Mouse (Mus musculus) embryonic facial prominence, embryonic 15.5 days (tissue): ENCODE data around the gene Cmpk2. TPM values are rescaled to one million over a fixed set of nuclear protein-coding genes. Genes with fewer than 3 reads are reported as not detected.

Experiments used
- ATAC-seq: fragments of 200-750 bp; cut with Nextera tagmentation; 2 replicates; pipeline ENCODE4 v1.8.0; 2017; ENCODE audit warnings: low read depth, moderate TSS enrichment; ENCODE audit not compliant: insufficient number of reproducible peaks, low FRiP score, low TSS enrichment
- H3K27ac ChIP-seq: fragments of 300-500 bp; sonication (generic); replicated peaks from 2 replicates; pipeline ENCODE4 v1.5.1; 2015; ENCODE audit warnings: mild to moderate bottlenecking, inconsistent platforms
- H3K27me3 ChIP-seq: fragments of 300-500 bp; sonication (generic); 2 replicates; pipeline ENCODE4 v1.6.1; 2015; ENCODE audit warnings: inconsistent platforms
- H3K36me3 ChIP-seq: fragments of 300-500 bp; sonication (generic); 2 replicates; pipeline ENCODE4 v1.6.1; 2015; ENCODE audit warnings: mild to moderate bottlenecking, inconsistent platforms
- H3K4me1 ChIP-seq: fragments of 300-500 bp; sonication (generic); 2 replicates; pipeline ENCODE4 v1.6.1; 2015; ENCODE audit warnings: inconsistent platforms
- H3K4me2 ChIP-seq: fragments of 300-500 bp; sonication (generic); replicated peaks from 2 replicates; pipeline ENCODE4 v1.6.1; 2015; ENCODE audit warnings: mild to moderate bottlenecking, inconsistent platforms
- H3K4me3 ChIP-seq: fragments of 300-500 bp; sonication (generic); replicated peaks from 2 replicates; pipeline ENCODE4 v1.5.1; 2015; ENCODE audit warnings: mild to moderate bottlenecking, inconsistent platforms
- H3K9ac ChIP-seq: fragments of 300-500 bp; sonication (generic); 2 replicates; pipeline ENCODE4 v1.6.1; 2015; ENCODE audit warnings: inconsistent platforms
- H3K9me3 ChIP-seq: fragments of 300-500 bp; sonication (generic); replicated peaks from 2 replicates; pipeline ENCODE4 v1.6.1; 2016; ENCODE audit warnings: inconsistent platforms
- WGBS: fragments of 180-500 bp; shearing (Covaris S2); methylation state at CpG from one replicate; pipeline ENCODE4 v1.1.7; 2015; 5-methylcytosine and 5-hydroxymethylcytosine counted together
- polyA plus RNA-seq: library from polyadenylated mRNA; unstranded; fragments of >200 nt; fragmentation: Nextera tagmentation; extraction: Ambion mirVana; gene quantifications from 2 replicates; pipeline ENCODE4 v1.2.1, GENCODE M21; 2015

The Cmpk2 gene
- polyA plus RNA-seq, 1 experiment from 2014 or later, result 7.5 TPM

DNA sequence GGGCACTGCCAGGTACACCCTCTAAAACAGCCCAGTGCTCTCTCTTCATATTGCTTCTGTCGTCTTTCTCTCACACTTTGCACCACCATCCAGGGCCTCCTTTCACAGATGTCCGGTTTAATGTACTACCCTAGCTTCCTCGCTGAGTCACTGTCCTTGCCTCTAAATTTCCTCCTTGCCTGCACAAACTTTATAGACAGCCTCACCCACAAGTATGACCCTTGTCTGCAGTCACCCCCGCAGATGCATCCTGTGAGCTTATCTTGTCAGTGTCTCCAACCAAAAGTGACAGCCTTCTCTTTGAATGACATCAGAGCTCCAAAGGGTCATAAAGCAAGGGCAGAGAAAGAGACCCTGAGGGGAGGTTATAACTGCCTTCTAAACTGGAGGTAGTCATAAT lies 16.1 kb upstream of the Cmpk2 start:
- Histone ChIP-seq H3K4me1 (peaks cover 10% of the 10 kb centered on the region), H3K4me3 (no peak overlapping the region), H3K36me3 (no peaks in the 10 kb centered on the region), H3K27me3 (no peaks in the 10 kb centered on the region), H3K9ac (no peak overlapping the region), H3K9me3 (no peaks in the 10 kb centered on the region), H3K27ac (no peak overlapping the region), H3K4me2 (no peak overlapping the region)
- WGBS, result 67% methylated on average over 4 of the region's 4 CpGs
- ATAC-seq, result no peak

DNA sequence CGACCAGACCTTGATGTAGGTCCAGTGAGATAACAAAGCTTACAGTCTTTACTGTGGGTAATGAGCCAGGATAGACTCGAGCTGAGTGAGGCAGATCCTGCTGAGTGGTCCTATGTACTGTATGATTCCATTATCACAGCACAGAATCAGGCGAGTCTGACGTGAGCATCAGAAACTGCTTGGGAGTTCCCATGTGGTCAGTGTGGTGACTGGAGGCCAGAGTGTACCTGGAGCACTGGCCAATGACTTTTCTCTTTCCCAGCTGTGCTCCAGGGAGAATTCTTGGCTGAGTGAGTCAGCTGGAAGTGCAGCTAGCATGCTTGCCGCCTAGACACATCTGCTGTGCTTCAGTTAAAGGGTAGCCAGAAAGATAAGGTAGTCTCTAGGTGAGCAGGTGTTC lies 14.3 kb upstream of the Cmpk2 start:
- H3K27ac ChIP-seq, result no peak overlapping the region
- no peaks in the 10 kb centered on the region for H3K27me3 ChIP-seq
- no peaks in the 10 kb centered on the region for H3K36me3 ChIP-seq
- H3K9ac ChIP-seq, result no peak overlapping the region
- no peaks in the 10 kb centered on the region for H3K9me3 ChIP-seq
- peaks cover 10% of the 10 kb centered on the region for H3K4me1 ChIP-seq
- H3K4me3 ChIP-seq, result no peak overlapping the region
- no peak overlapping the region for H3K4me2 ChIP-seq
- 53% methylated on average over 5 of the region's 5 CpGs for WGBS
- ATAC-seq, result no peak

DNA sequence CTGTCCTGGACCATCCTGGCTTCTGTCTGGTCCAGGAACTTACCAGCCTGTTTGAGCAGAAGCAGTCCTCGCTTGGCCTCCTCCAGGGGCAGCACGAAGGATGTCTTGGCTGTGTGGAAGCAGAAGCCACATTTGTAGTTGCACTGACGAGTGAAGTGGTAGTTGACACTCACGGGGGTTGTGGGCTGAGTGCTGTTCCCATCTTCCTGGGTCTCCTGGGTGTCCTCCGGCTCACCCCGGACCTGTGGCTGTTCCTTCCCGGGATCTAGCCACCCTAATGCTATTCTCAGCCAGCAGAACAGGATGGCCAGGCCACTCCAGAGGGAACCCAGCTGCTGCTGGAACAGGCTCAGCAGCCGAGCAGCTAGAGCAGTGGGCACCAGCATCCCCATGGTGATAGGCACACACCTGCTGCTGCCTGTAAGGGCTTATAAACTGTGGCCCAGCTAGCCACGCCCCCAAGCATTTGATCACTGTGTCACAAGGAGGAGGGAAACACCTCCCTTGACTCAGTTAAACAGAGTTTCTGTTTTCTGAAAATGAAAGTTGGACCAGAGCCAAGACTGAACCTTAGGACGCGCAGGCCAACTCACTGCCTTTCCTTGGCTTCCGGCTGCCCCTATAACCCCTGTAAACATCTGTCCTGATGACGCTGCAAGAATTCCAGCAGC lies 12.8 kb upstream of the Cmpk2 start, which contains the start of gene Rsad2:
TSS of gene Rsad2 (minus strand) at position 425 of the 671 bp plus-strand sequence.
- H3K4me2 ChIP-seq, result peak within 1 kb of the TSS; percentile 27; the same call in 1 of the 2 replicates
- peaks cover 10% of the 10 kb centered on the region for H3K4me1 ChIP-seq
- H3K9me3 ChIP-seq, result no peaks in the 10 kb centered on the region
- H3K27ac ChIP-seq, result no peak within 1 kb of the TSS
- ATAC-seq, result peak; percentile 86
- no peak within 1 kb of the TSS for H3K9ac ChIP-seq
- H3K4me3 ChIP-seq, result no peak within 1 kb of the TSS
- WGBS, result 39% methylated on average over 13 of the region's 13 CpGs
- no peaks in the 10 kb centered on the region for H3K36me3 ChIP-seq
- no peaks in the 10 kb centered on the region for H3K27me3 ChIP-seq

DNA sequence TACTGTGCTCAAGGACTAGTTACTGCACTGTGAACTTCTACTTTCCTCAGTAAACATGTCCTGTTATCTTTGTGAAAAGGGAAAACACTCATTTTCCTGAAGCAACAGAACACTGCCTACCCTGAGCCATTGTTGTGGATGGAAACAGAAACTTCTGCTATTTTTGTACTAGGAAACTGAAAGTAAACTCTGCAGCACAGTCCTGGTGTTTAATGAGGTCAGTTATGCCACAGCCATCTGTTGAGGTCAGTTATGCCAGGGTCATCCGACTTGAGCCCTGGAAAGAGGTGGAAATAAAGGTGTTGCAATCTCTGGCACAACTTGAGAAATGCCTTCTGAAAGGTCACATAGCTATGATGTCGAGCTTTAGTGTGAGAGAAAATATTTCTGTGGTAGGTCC lies 8.9 kb upstream of the Cmpk2 start:
- H3K9ac ChIP-seq, result no peak overlapping the region
- no peak overlapping the region for H3K4me3 ChIP-seq
- H3K36me3 ChIP-seq, result no peaks in the 10 kb centered on the region
- ATAC-seq, result no peak
- peaks cover 10% of the 10 kb centered on the region for H3K4me1 ChIP-seq
- no peak overlapping the region for H3K27ac ChIP-seq
- WGBS, result 61% methylated on average over 2 of the region's 2 CpGs
- H3K9me3 ChIP-seq, result no peaks in the 10 kb centered on the region
- H3K4me2 ChIP-seq, result no peak overlapping the region
- no peaks in the 10 kb centered on the region for H3K27me3 ChIP-seq

DNA sequence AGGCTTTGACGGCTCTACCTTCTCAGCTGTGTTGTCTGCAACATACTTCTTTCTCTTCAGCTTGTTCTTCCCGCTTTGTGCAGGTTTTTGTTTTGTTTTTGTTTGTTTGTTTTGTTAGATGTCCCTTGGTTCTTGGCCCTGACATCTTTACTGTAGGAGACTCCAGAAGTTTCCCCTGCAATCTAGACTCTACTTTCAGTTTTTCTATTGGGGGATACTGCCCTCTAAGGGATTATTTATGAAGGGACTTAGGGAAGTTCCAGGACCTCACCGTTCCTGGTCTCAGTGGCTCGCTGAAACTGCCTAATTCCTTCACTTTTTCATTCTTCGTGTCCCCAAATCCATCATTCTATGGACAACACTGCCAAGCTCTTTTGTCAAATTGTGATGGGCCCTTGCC lies 3.4 kb upstream of the Cmpk2 start:
- Histone ChIP-seq H3K4me1 (peaks cover 17% of the 10 kb centered on the region), H3K9me3 (no peaks in the 10 kb centered on the region), H3K27ac (no peak overlapping the region), H3K4me2 (no peak overlapping the region), H3K27me3 (no peaks in the 10 kb centered on the region), H3K9ac (no peak overlapping the region), H3K4me3 (no peak overlapping the region), H3K36me3 (no peaks in the 10 kb centered on the region)
- 68% methylated on average over 5 of the region's 5 CpGs for WGBS
- no peak for ATAC-seq

DNA sequence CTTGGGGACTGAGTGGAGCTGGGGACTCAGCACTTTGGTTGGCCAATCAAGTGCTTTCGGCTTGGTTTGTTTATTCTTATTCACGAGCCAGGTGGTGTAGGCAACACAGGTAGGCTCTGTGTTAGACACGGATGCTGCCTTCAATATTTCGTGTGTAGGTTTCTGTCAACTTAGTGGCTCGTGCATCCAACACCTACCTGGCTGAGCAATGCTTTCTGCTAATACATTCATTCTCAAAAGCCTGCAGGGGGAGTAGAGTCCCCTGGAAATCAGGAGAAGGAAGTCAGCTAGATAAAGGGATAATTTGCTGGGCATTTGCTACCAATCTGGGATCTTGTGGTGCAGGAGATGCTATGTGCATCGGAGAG lies 1.0 kb downstream of the Cmpk2 start:
- Histone ChIP-seq H3K9me3 (no peaks in the 10 kb centered on the region), H3K27me3 (no peaks in the 10 kb centered on the region), H3K27ac (no peak overlapping the region), H3K9ac (peak overlapping the region; percentile 54; the same call in 1 of the 2 replicates), H3K4me1 (peaks cover 17% of the 10 kb centered on the region), H3K4me2 (peak overlapping the region; percentile 96), H3K36me3 (no peaks in the 10 kb centered on the region), H3K4me3 (peak overlapping the region; percentile 58)
- 29% methylated on average over 6 of the region's 6 CpGs for WGBS
- no peak for ATAC-seq

DNA sequence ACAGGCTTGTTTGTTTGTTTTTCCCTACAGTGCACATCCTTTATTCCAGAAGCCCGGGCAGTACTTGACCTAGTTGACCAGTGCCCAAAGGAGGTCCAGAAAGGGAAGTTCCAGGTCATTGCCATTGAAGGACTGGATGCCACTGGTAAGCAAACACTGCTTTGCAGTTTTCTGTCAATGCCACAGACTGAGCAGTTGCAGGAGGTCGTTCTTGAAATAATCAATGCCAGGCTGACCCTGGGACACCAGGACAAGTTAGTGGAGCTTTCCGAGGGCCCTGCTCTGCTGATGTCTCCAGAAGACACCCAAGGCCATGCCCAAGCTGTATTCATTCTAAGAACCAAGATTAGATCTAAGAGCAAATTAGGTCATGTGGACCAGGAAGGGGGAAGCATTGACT lies 2.4 kb downstream of the Cmpk2 start:
- H3K4me1 ChIP-seq, result peaks cover 17% of the 10 kb centered on the region
- WGBS, result 66% methylated on average over 3 of the region's 3 CpGs
- H3K4me2 ChIP-seq, result no peak overlapping the region
- H3K36me3 ChIP-seq, result no peaks in the 10 kb centered on the region
- no peak overlapping the region for H3K4me3 ChIP-seq
- no peaks in the 10 kb centered on the region for H3K9me3 ChIP-seq
- no peak overlapping the region for H3K9ac ChIP-seq
- no peak for ATAC-seq
- no peaks in the 10 kb centered on the region for H3K27me3 ChIP-seq
- no peak overlapping the region for H3K27ac ChIP-seq

DNA sequence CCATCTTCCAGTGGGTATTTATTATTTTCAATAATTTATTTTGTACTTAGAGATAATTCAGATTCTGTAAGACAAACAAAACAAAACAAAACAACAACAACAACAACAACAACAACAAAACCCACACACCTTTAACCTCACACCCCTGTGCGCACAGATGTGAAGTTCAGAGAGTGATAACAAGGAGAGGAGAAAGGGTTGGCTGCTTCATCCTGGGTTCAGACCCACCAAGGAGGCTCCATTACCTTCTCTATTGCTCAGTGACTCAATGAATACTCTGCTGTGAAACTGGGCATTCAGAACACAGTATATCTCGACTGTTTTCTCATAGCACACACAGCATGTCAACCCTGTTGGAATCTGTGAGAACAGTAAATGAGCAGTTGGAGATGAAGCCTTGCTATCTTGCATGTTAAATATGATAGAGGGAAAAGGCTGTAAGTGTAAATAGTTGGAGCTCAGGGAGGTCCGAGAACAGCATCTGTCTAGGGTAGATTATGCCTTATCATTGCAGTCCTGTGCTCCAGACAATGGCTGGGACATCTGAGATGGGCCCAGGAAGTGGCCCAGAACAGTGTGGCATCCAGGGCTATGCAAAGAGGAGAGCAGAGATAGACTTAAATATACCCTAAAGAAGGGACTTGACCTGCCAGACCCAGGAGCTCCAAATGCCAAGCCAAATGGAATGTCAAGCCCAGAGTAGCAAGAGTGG lies 3.9 kb downstream of the Cmpk2 start:
- 90% methylated on average over 3 of the region's 3 CpGs for WGBS
- H3K9ac ChIP-seq, result no peak overlapping the region
- no peaks in the 10 kb centered on the region for H3K27me3 ChIP-seq
- H3K4me1 ChIP-seq, result peaks cover 20% of the 10 kb centered on the region
- H3K4me2 ChIP-seq, result no peak overlapping the region
- H3K27ac ChIP-seq, result no peak overlapping the region
- no peak for ATAC-seq
- no peaks in the 10 kb centered on the region for H3K9me3 ChIP-seq
- H3K4me3 ChIP-seq, result no peak overlapping the region
- H3K36me3 ChIP-seq, result no peaks in the 10 kb centered on the region

DNA sequence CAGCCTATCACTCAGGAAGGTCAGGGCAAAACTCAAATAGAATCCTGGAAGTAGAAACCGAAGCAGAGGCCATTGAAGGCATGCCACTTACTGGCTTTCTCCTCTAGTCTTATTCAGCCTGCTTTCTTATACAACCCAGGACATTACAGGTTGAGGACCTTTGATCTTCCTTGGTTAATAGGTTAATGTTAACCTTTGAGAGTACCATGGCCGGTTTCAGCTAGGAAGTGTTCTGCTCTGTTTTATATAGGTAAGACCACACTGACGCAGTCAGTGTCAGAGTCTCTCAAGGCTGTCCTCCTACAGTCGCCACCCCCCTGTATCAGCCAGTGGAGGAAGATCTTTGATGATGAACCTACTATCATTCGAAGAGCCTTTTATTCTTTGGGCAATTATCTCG lies 4.7 kb downstream of the Cmpk2 start:
- H3K36me3 ChIP-seq, result no peaks in the 10 kb centered on the region

DNA sequence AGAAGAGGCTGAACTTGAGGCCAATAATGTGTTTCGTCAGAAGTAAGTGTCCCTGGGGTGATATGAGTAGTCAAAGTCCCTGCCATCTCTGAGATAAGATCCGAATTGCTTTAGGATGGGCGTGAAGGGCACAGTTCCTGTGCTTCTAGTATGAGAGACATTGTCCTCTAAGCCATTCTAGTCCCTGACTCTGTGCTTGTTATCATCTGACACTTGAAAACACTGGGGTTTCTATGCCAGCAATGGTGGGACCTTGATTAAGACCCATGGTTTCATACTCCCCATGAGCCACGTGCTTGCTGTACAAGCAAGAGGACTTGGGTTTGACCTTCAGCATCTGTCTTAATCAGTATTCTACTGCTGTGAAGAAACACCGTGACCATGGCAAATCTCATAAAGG lies 8.2 kb downstream of the Cmpk2 start:
- no peak for ATAC-seq

More for the DNA sequence above, 4.7 kb downstream of the Cmpk2 start:
- Histone ChIP-seq H3K27ac (no peak overlapping the region), H3K4me2 (no peak overlapping the region), H3K9ac (no peak overlapping the region), H3K4me1 (peaks cover 23% of the 10 kb centered on the region), H3K9me3 (no peaks in the 10 kb centered on the region), H3K27me3 (no peaks in the 10 kb centered on the region), H3K4me3 (no peak overlapping the region)
- WGBS, result 84% methylated on average over 6 of the region's 6 CpGs
- ATAC-seq, result no peak

DNA sequence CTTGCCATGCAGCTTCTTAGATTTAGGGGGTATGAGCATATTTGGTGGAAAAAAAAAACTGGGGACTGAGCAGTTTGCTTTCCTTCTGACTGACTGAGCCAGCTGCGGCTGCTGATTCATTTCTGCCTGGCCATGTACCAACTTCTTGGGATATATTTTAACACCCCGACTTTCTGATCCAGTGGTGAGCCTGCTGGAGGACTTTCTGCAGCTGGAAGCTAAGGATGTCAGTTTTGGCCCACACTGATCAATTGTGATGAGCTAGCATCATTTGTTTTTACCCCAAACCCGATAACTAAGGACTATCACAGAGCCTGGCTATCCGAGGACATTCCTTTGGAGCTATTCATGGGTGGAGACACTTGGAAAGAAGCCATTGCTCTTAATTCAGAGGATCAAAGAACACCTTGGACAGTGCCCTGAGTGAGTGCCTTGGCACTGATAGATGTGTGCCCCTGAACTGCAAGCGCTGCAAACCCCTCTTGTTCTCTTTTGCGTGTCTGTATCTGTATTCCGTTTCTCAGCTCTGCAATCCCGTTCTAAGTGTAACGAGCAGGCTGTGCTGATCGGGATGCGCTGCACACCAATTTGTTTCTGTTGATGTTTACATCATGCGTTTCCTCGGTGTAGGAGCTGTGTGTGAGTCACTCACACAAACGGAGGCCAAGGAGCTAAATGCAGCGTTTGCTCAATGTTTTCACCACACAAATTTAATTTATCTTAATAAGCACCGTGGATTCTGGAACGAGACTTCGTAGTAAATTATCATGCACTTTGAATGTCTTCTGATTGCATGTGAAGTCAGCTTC lies 9.4 kb downstream of the Cmpk2 start:
- no peaks in the 10 kb centered on the region for H3K27me3 ChIP-seq
- no peak overlapping the region for H3K27ac ChIP-seq
- no peaks in the 10 kb centered on the region for H3K36me3 ChIP-seq
- peaks cover 9% of the 10 kb centered on the region; the same call in 1 of the 2 replicates for H3K4me1 ChIP-seq
- ATAC-seq, result no peak
- H3K9ac ChIP-seq, result no peak overlapping the region
- WGBS, result 75% methylated on average over 18 of the region's 18 CpGs
- no peak overlapping the region for H3K4me2 ChIP-seq
- H3K4me3 ChIP-seq, result no peak overlapping the region
- H3K9me3 ChIP-seq, result no peaks in the 10 kb centered on the region

More for the DNA sequence above, 8.2 kb downstream of the Cmpk2 start:
- Histone ChIP-seq H3K9me3 (no peaks in the 10 kb centered on the region), H3K9ac (no peak overlapping the region), H3K27me3 (no peaks in the 10 kb centered on the region), H3K4me3 (no peak overlapping the region), H3K27ac (no peak overlapping the region), H3K36me3 (no peaks in the 10 kb centered on the region), H3K4me1 (peaks cover 9% of the 10 kb centered on the region; the same call in 1 of the 2 replicates), H3K4me2 (no peak overlapping the region)
- whole genome bisulfite sequencing, result 81% methylated on average over 5 of the region's 5 CpGs
